Comparison of ENCODE assay signal across 25 mouse cellular contexts in the genomic region with DNA sequence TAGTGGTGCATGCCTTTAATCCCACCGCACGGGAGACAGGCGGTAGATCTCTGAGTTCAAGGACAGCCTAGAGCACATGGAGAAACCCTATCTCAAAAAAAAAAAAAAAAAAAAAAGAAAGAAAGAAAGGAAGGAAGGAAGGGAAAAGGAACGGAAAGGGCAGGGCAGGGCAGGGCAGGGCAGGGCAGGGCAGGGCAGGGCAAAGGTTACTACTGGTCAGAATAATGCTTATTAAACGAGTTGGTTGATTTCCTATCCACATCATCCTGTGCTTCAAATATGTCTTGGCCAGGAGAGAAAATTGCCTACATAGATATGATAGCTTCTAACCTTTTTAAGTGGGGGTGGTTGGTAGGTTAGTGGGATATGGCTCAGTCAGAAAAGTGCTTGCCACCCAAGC. TPM values are rescaled to one million over a fixed set of nuclear protein-coding genes. Genes with fewer than 3 reads are reported as not detected.
"Had no signal": no experiment of that assay in that cellular context is flagged by ENCODE, and none has a peak within 500 bp of the region (broad histone marks: within the 10 kb centered on the region; RNA-seq: fewer than 3 reads in every experiment).

No protein-coding gene starts in this region.

- H3K9ac ChIP-seq: neural tube, embryonic 12.5 days; neural tube, embryonic 13.5 days; neural tube, embryonic 15.5 days; stomach, embryonic 15.5 days had no signal

- H3K4me1 ChIP-seq: neural tube, embryonic 12.5 days; neural tube, embryonic 13.5 days; neural tube, embryonic 15.5 days; stomach, embryonic 15.5 days had no signal

- DNase-seq: retina, postnatal 1 day; right cerebral cortex, adult 18-20 months; right cerebral cortex, postnatal 14 days; right cerebral cortex, postnatal 25 days; right cerebral cortex, postnatal 4 days; spleen, adult 18-20 months; thymus, adult 18-20 months; thymus, adult 2 months; thymus, postnatal 14 days; thymus, postnatal 25 days; thymus, postnatal 36 days; thymus, postnatal 4 days had no signal

- H3K4me3 ChIP-seq: neural tube, embryonic 12.5 days; neural tube, embryonic 13.5 days; neural tube, embryonic 15.5 days; stomach, embryonic 15.5 days had no signal

- H3K27me3 ChIP-seq: neural tube, embryonic 12.5 days; neural tube, embryonic 13.5 days; neural tube, embryonic 15.5 days; stomach, embryonic 15.5 days had no signal

- H3K4me2 ChIP-seq: neural tube, embryonic 12.5 days; neural tube, embryonic 13.5 days; neural tube, embryonic 15.5 days; stomach, embryonic 15.5 days had no signal

- H3K27ac ChIP-seq: neural tube, embryonic 12.5 days; neural tube, embryonic 13.5 days; neural tube, embryonic 15.5 days; stomach, embryonic 15.5 days; stomach, postnatal 0 days had no signal

- H3K36me3 ChIP-seq: neural tube, embryonic 12.5 days; neural tube, embryonic 13.5 days; neural tube, embryonic 15.5 days; stomach, embryonic 15.5 days had no signal

- H3K9me3 ChIP-seq: neural tube, embryonic 12.5 days; neural tube, embryonic 13.5 days; neural tube, embryonic 15.5 days; stomach, embryonic 15.5 days had no signal

RNA-seq across cellular contexts. Expression of a gene that starts 25.2 kb away (rescaled TPM):
- total RNA-seq: neutrophil, adult 5-6 weeks had no signal
- polyA plus RNA-seq: neural tube, embryonic 12.5 days; neural tube, embryonic 13.5 days; neural tube, embryonic 14.5 days; neural tube, embryonic 15.5 days; spleen, adult 2 months; stomach, embryonic 14.5 days; stomach, embryonic 15.5 days; stomach, embryonic 16.5 days; stomach, postnatal 0 days; testis, adult 2 months; thymus, adult 2 months; thymus, postnatal 0 days; urinary bladder, adult 2 months had no signal
